Mouse (Mus musculus) neutrophil, adult 83 days (primary cell): ENCODE measurements around the gene A630001G21Rik. TPM values are rescaled to one million over a fixed set of nuclear protein-coding genes. Genes with fewer than 3 reads are reported as not detected.

Source experiments
- total RNA-seq, 2 experiments: library from RNA; stranded (reverse); gene quantifications; one replicate each; pipeline ENCODE4 v1.2.4; 2023

The A630001G21Rik gene
- 10 to 100 TPM; 24.1 to 35.2 TPM for total RNA-seq

DNA sequence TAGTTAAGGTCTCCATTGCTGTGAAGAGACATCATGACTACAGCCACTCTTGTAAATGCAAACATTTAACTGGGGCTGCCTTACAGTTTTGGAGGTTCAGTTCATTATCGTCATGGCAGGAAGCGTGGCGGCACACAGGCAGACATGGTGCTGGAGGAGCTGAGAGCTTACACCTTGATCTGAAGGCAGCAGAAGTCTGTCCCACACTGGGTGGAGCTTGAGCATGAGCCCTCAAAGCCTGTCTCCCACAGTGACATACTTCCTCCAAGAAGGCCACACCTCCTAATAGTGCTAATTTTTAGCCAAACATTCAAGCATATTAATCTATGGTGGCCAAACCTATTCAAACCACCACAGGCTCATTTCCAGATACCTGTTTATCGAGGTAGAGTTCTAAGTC, at the start of gene A630001G21Rik:
Gene A630001G21Rik (minus strand): TSS at position 208 of the 400 bp plus-strand sequence.

DNA sequence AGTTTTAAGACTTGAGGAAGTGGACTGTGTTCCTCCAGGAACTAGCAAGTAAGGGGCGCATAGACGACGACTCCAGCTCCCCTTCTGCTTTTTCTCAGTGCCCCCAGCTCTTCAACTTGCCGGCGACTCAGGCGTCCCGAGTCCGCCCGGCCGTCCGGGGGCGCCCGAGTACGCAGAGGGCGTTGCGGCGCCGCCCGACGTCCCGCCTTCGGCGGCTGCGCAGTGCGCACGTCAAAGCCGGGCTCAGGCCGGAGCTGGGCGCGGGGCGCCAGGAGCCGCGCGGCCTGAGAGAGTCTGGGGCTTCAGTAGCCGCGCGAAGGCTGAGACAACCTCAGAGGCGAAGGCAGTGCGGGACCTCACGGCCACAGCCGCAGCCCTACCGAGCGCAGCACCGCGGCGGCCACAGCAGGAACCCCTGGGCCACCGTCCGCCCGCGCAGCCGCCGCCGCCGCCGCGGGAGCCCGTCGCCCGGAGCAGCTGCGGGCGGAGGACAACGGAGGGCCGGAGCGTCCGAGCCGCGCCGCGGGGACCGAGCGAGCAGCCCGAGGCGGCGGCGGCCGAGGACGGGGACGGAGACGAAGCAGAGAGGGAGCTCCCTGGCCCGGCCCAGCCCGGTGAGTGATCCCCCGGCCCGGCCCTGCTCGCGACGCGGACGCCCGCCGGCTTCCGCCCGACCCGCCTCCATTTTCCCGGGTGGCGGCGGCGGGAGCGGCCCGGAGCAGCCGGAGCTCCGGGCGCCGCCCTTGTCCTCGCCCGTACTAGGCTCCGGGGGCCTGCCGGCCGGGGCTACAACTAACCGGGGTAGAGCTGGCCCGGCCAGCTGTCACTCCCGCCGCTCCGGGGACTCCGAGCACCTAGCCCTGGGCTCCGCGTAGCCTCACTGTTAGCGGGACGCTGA, 15.0 kb upstream of the A630001G21Rik start, which contains the start of gene Cab39:
Gene Cab39 (plus strand): TSS at position 234 of the 898 bp plus-strand sequence.

Other genes starting within 250 kb of the A630001G21Rik start
- gene G530012D18Rik, start 203.0 kb downstream of the A630001G21Rik start, total RNA-seq = not detected
- 10 to 100 TPM; 78.6 to 83.4 TPM for gene Sp110, start 179.8 kb downstream of the A630001G21Rik start, total RNA-seq
- gene Sp140, start 178.3 kb downstream of the A630001G21Rik start, total RNA-seq = 100 to 1,000 TPM; 148 to 176 TPM
- gene Sp100, start 128.7 kb downstream of the A630001G21Rik start, total RNA-seq = 100 to 1,000 TPM; 237 to 280 TPM
- 10 to 100 TPM; 81.8 to 85.2 TPM for gene Cab39, start 14.8 kb upstream of the A630001G21Rik start, total RNA-seq
- gene Itm2c, start 115.6 kb upstream of the A630001G21Rik start, total RNA-seq = 10 to 100 TPM; 38.5 to 43.6 TPM
- gene 4933407L21Rik, start 149.8 kb upstream of the A630001G21Rik start, total RNA-seq = not detected
- under 1 TPM in 1 of 2 experiments, not detected in 1; 0.35 TPM for gene Gpr55, start 182.4 kb upstream of the A630001G21Rik start, total RNA-seq
- not detected for gene Spata3, start 238.2 kb upstream of the A630001G21Rik start, total RNA-seq